Mouse (Mus musculus) forebrain, postnatal 0 days (tissue): ENCODE data around the gene Metrn. TPM values are rescaled to one million over a fixed set of nuclear protein-coding genes. Genes with fewer than 3 reads are reported as not detected.

Experiments used
- ATAC-seq: fragments of 200-750 bp; cut with Nextera tagmentation; 2 replicates; pipeline ENCODE4 v1.8.0; 2017; ENCODE audit warnings: mild to moderate bottlenecking, moderate library complexity
- DNase-seq: peaks from one replicate; pipeline ENCODE4 v3.0.0-alpha.2; 2015
- H3K27ac ChIP-seq: fragments of 300-500 bp; sonication (generic); 2 replicates; pipeline ENCODE4 v1.5.1; 2014; ENCODE audit warnings: low read depth, mild to moderate bottlenecking, antibody characterized with exemption, low read length, moderate library complexity, mixed read lengths
- H3K27me3 ChIP-seq: fragments of 300-500 bp; sonication (generic); 2 replicates; pipeline ENCODE4 v1.6.1; 2014; ENCODE audit warnings: mild to moderate bottlenecking, low read length, mixed read lengths; ENCODE audit not compliant: insufficient read depth
- H3K36me3 ChIP-seq: fragments of 300-500 bp; sonication (generic); 2 replicates; pipeline ENCODE4 v1.6.1; 2014; ENCODE audit warnings: mild to moderate bottlenecking, moderate library complexity; ENCODE audit not compliant: insufficient read depth
- H3K4me1 ChIP-seq: fragments of 300-500 bp; sonication (generic); 2 replicates; pipeline ENCODE4 v1.6.1; 2014; ENCODE audit warnings: antibody characterized with exemption; ENCODE audit not compliant: insufficient read depth
- H3K4me2 ChIP-seq: fragments of 300-500 bp; sonication (generic); 2 replicates; pipeline ENCODE4 v1.6.1; 2014; ENCODE audit warnings: low read depth, mild to moderate bottlenecking, moderate library complexity
- H3K4me3 ChIP-seq: fragments of 300-500 bp; sonication (generic); 2 replicates; pipeline ENCODE4 v1.5.1; 2014; ENCODE audit warnings: low read depth, low read length, mixed read lengths
- H3K9ac ChIP-seq: fragments of 300-500 bp; sonication (generic); 2 replicates; pipeline ENCODE4 v1.6.1; 2014; ENCODE audit warnings: mild to moderate bottlenecking
- H3K9me3 ChIP-seq: fragments of 300-500 bp; sonication (generic); 2 replicates; pipeline ENCODE4 v1.6.1; 2016; ENCODE audit warnings: low read length
- CTCF ChIP-seq: sonication (generic); IDR thresholded peaks from 2 replicates; pipeline ENCODE4 v1.5.1; 2016; ENCODE audit warnings: antibody characterized with exemption, control low read depth, low read depth
- WGBS: fragments of 180-500 bp; shearing (Covaris S2); extraction: QIAGEN DNeasy Blood & Tissue Kit; methylation state at CpG from one replicate; pipeline ENCODE4 v1.1.7; 2014; 5-methylcytosine and 5-hydroxymethylcytosine counted together
- polyA plus RNA-seq: library from polyadenylated mRNA; unstranded; fragments of >200 nt; fragmentation: Nextera tagmentation; extraction: Ambion mirVana; gene quantifications from 2 replicates; pipeline ENCODE4 v1.2.1, GENCODE M21; 2015
- total RNA-seq: library from RNA; depleted of rRNA; stranded (reverse); fragments of >200 nt; gene quantifications from 2 replicates; pipeline ENCODE4 v1.2.3, GENCODE M21; 2014

Metrn gene
- total and polyA plus RNA-seq, 2 experiments from 2014 or later: 56.9 to 148 TPM

- ATAC-seq (no peak), DNase-seq (no peak)
- no peaks in the 10 kb centered on the region for H3K9me3 ChIP-seq
- no peak for TF ChIP-seq CTCF
- 95% methylated on average over 6 of the region's 6 CpGs for WGBS
- H3K9ac ChIP-seq: no peak overlapping the region
- H3K27me3 ChIP-seq: no peaks in the 10 kb centered on the region
- H3K27ac ChIP-seq: no peak overlapping the region
- H3K4me3 ChIP-seq: no peak overlapping the region
- peaks cover 28% of the 10 kb centered on the region for H3K4me1 ChIP-seq
- no peak overlapping the region for H3K4me2 ChIP-seq
- peaks cover 38% of the 10 kb centered on the region for H3K36me3 ChIP-seq
Observed at GRCm38 (mm10) chr17:25840519-25840918, 43.6 kb upstream of the Metrn start.

GRCm38 (mm10) chr17:25839455-25840235 lies 42.7 kb upstream of the Metrn start:
- no peak overlapping the region for H3K4me3 ChIP-seq
- ATAC-seq (no peak), DNase-seq (no peak)
- no peak overlapping the region for H3K4me2 ChIP-seq
- H3K9ac ChIP-seq: no peak overlapping the region
- H3K36me3 ChIP-seq: peaks cover 38% of the 10 kb centered on the region
- no peaks in the 10 kb centered on the region for H3K9me3 ChIP-seq
- no peak for TF ChIP-seq CTCF
- H3K4me1 ChIP-seq: peaks cover 29% of the 10 kb centered on the region
- 90% methylated on average over 14 of the region's 14 CpGs for WGBS
- H3K27me3 ChIP-seq: no peaks in the 10 kb centered on the region
- no peak overlapping the region for H3K27ac ChIP-seq

GRCm38 (mm10) chr17:25838904-25839303 lies 42.0 kb upstream of the Metrn start:
- DNase-seq (no peak), ATAC-seq (no peak)
- no peak overlapping the region for H3K4me3 ChIP-seq
- peaks cover 33% of the 10 kb centered on the region for H3K4me1 ChIP-seq
- 89% methylated on average over 4 of the region's 4 CpGs for WGBS
- H3K9ac ChIP-seq: no peak overlapping the region
- TF ChIP-seq CTCF: no peak
- no peak overlapping the region for H3K27ac ChIP-seq
- no peaks in the 10 kb centered on the region for H3K27me3 ChIP-seq
- peaks cover 38% of the 10 kb centered on the region for H3K36me3 ChIP-seq
- H3K4me2 ChIP-seq: no peak overlapping the region
- H3K9me3 ChIP-seq: no peaks in the 10 kb centered on the region

- TF ChIP-seq CTCF: no peak
- Histone ChIP-seq H3K27ac (peak overlapping the region; percentile 84), H3K27me3 (no peaks in the 10 kb centered on the region), H3K4me1 (peaks cover 27% of the 10 kb centered on the region), H3K9ac (peak overlapping the region; percentile 77; the same call in 1 of the 2 replicates), H3K4me2 (peak overlapping the region; percentile 89), H3K9me3 (no peaks in the 10 kb centered on the region), H3K4me3 (no peak overlapping the region), H3K36me3 (peaks cover 38% of the 10 kb centered on the region)
- DNase-seq (no peak), ATAC-seq (no peak)
- 15% methylated on average over 3 of the region's 3 CpGs for WGBS
Observed at GRCm38 (mm10) chr17:25837533-25837932, 40.6 kb upstream of the Metrn start.

- no peak for TF ChIP-seq CTCF
- ATAC-seq (peak; percentile 73), DNase-seq (peak; percentile 94)
- peaks cover 28% of the 10 kb centered on the region for H3K4me1 ChIP-seq
- H3K27me3 ChIP-seq: no peaks in the 10 kb centered on the region
- H3K27ac ChIP-seq: peak within 1 kb of the TSS; percentile 84
- H3K9me3 ChIP-seq: no peaks in the 10 kb centered on the region
- peak within 1 kb of the TSS; percentile 77 for H3K9ac ChIP-seq
- 2% methylated on average over 26 of the region's 29 CpGs for WGBS
- H3K4me2 ChIP-seq: peak within 1 kb of the TSS; percentile 89
- H3K4me3 ChIP-seq: peak within 1 kb of the TSS; percentile 61
- H3K36me3 ChIP-seq: peaks cover 34% of the 10 kb centered on the region
Observed at GRCm38 (mm10) chr17:25837076-25837410, 40.1 kb upstream of the Metrn start, which contains the start of gene Rhbdl1. Gene Rhbdl1, minus strand, starts transcription at chr17:25837295.

DNA sequence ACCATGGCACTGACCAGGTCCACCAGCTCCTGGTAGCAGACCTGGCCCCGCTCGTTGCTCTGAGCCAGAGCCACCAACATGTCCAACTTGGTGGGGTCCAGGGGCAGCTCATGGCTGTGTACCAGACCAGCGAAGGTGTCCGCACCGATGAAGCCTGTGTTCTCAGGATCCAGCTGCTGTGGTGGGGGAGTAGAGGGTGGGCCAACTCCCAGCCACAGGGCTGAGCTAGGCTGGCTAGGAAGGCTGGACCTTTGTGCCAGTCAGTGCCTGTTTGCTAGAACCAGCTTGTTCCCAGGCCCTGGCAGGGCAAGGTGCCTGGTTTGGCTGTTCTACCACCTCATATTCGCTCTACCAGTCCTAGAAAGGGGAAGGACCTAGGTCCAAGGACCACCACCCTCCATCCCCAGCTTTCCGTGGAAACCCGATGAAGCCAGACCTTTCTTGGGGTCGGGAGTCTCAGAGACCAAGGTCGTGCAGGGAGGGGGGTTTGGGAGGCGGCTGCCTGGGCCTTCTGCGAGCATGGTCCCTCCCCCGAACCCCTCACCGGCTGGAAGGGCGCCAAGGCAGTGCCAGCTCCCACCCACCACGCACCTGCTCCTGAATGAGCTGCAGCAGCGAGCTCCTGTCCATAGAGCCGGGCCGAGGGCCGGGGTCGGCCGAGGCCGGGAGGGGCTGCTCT lies 39.6 kb upstream of the Metrn start:
- peak; percentile 0; the same call in 1 of the 2 replicates for ATAC-seq
- no peaks in the 10 kb centered on the region for H3K9me3 ChIP-seq
- H3K4me2 ChIP-seq: peak overlapping the region; percentile 89
- H3K36me3 ChIP-seq: peaks cover 29% of the 10 kb centered on the region
- no peak for TF ChIP-seq CTCF
- H3K4me3 ChIP-seq: peak overlapping the region; percentile 61
- no peaks in the 10 kb centered on the region for H3K27me3 ChIP-seq
- H3K27ac ChIP-seq: peak overlapping the region; percentile 84
- H3K9ac ChIP-seq: peak overlapping the region; percentile 77
- WGBS: 24% methylated on average over 21 of the region's 23 CpGs
- no peak for DNase-seq
- H3K4me1 ChIP-seq: peaks cover 33% of the 10 kb centered on the region

- H3K4me3 ChIP-seq: no peak overlapping the region
- H3K4me2 ChIP-seq: peak overlapping the region; percentile 89
- ATAC-seq: no peak
- no peak overlapping the region for H3K27ac ChIP-seq
- 92% methylated on average over 16 of the region's 16 CpGs for WGBS
- DNase-seq: no peak
- no peak for TF ChIP-seq CTCF
- H3K27me3 ChIP-seq: no peaks in the 10 kb centered on the region
- H3K36me3 ChIP-seq: peaks cover 29% of the 10 kb centered on the region
- peak overlapping the region; percentile 77; the same call in 1 of the 2 replicates for H3K9ac ChIP-seq
- H3K9me3 ChIP-seq: no peaks in the 10 kb centered on the region
- H3K4me1 ChIP-seq: peaks cover 37% of the 10 kb centered on the region
Observed at GRCm38 (mm10) chr17:25835816-25836215, 38.9 kb upstream of the Metrn start.
